Mouse (Mus musculus) hindbrain, embryonic 14.5 days (tissue): ENCODE measurements around the gene AU021092. TPM values are rescaled to one million over a fixed set of nuclear protein-coding genes. Genes with fewer than 3 reads are reported as not detected.

ENCODE experiments used
- ATAC-seq: fragments of 200-750 bp; cut with Nextera tagmentation; 2 replicates; pipeline ENCODE4 v1.8.0; 2017; ENCODE audit warnings: moderate number of reproducible peaks, mild to moderate bottlenecking, moderate TSS enrichment, moderate library complexity; ENCODE audit not compliant: low FRiP score
- DNase-seq: peaks from one replicate; pipeline ENCODE4 v3.0.0-alpha.2; 2015; ENCODE audit warnings: low spot score
- H3K27ac ChIP-seq: fragments of 300-500 bp; sonication (generic); 2 replicates; pipeline ENCODE4 v1.5.1; 2014; ENCODE audit warnings: mild to moderate bottlenecking, moderate library complexity
- H3K27me3 ChIP-seq: fragments of 300-500 bp; sonication (generic); 2 replicates; pipeline ENCODE4 v1.6.1; 2014; ENCODE audit warnings: mild to moderate bottlenecking, low read length, mixed read lengths; ENCODE audit not compliant: control insufficient read depth, insufficient read depth
- H3K36me3 ChIP-seq: fragments of 300-500 bp; sonication (generic); replicated peaks from 2 replicates; pipeline ENCODE4 v1.6.1; 2014; ENCODE audit not compliant: control insufficient read depth, insufficient read depth
- H3K4me1 ChIP-seq: fragments of 300-500 bp; sonication (generic); replicated peaks from 2 replicates; pipeline ENCODE4 v1.6.1; 2014; ENCODE audit warnings: antibody characterized with exemption, low read length, mixed read lengths; ENCODE audit not compliant: control insufficient read depth, insufficient read depth
- H3K4me2 ChIP-seq: fragments of 300-500 bp; sonication (generic); replicated peaks from 2 replicates; pipeline ENCODE4 v1.6.1; 2014; ENCODE audit warnings: mild to moderate bottlenecking, moderate library complexity
- H3K4me3 ChIP-seq: fragments of 300-500 bp; sonication (generic); replicated peaks from 2 replicates; pipeline ENCODE4 v1.5.1; 2014; ENCODE audit warnings: mild to moderate bottlenecking, low read length
- H3K9ac ChIP-seq: fragments of 300-500 bp; sonication (generic); 2 replicates; pipeline ENCODE4 v1.6.1; 2014
- H3K9me3 ChIP-seq: fragments of 300-500 bp; sonication (generic); 2 replicates; pipeline ENCODE4 v1.6.1; 2016; ENCODE audit warnings: low read length; ENCODE audit not compliant: control insufficient read depth
- WGBS: fragments of 180-500 bp; shearing (Covaris S2); extraction: QIAGEN DNeasy Blood & Tissue Kit; methylation state at CpG from one replicate; pipeline ENCODE4 v1.1.7; 2014; 5-methylcytosine and 5-hydroxymethylcytosine counted together
- polyA plus RNA-seq: library from polyadenylated mRNA; unstranded; fragments of >200 nt; fragmentation: Nextera tagmentation; extraction: Ambion mirVana; gene quantifications from 2 replicates; pipeline ENCODE4 v1.2.1, GENCODE M21; 2014

Gene AU021092
- polyA plus RNA-seq, 1 experiment from 2014 or later = 17.2 TPM

- peak overlapping the region; percentile 64 for H3K9ac ChIP-seq
- no peaks in the 10 kb centered on the region for H3K9me3 ChIP-seq
- no peak overlapping the region for H3K27ac ChIP-seq
- H3K4me1 ChIP-seq = 0 out of 2 replicates have a peak, but pooled peaks cover 9% of the 10 kb centered on the region
- no peaks in the 10 kb centered on the region for H3K27me3 ChIP-seq
- ATAC-seq = peak; percentile 64
- DNase-seq = no peak
- H3K36me3 ChIP-seq = peaks cover 13% of the 10 kb centered on the region; the same call in 1 of the 2 replicates
- 1% methylated on average over 36 of the region's 36 CpGs for WGBS
- H3K4me2 ChIP-seq = peak overlapping the region; percentile 82
- peak overlapping the region; percentile 72 for H3K4me3 ChIP-seq
Observed at GRCm38 (mm10) chr16:5203200-5203599, 18.9 kb downstream of the AU021092 start.

- WGBS = 10% methylated on average over 4 of the region's 4 CpGs
- ATAC-seq (no peak), DNase-seq (peak; percentile 69)
- Histone ChIP-seq H3K4me1 (0 out of 2 replicates have a peak, but pooled peaks cover 9% of the 10 kb centered on the region), H3K27me3 (no peaks in the 10 kb centered on the region), H3K36me3 (peaks cover 19% of the 10 kb centered on the region; the same call in 1 of the 2 replicates), H3K9me3 (no peaks in the 10 kb centered on the region), H3K4me3 (peak overlapping the region; percentile 72), H3K4me2 (peak overlapping the region; percentile 82), H3K27ac (no peak overlapping the region), H3K9ac (no peak overlapping the region)
Observed at GRCm38 (mm10) chr16:5202681-5203080, 19.4 kb downstream of the AU021092 start.

- Histone ChIP-seq H3K27me3 (no peaks in the 10 kb centered on the region), H3K4me1 (no peaks in the 10 kb centered on the region), H3K9ac (no peak overlapping the region), H3K4me3 (no peak overlapping the region), H3K4me2 (no peak overlapping the region), H3K36me3 (peaks cover 20% of the 10 kb centered on the region; the same call in 1 of the 2 replicates), H3K27ac (no peak overlapping the region), H3K9me3 (no peaks in the 10 kb centered on the region)
- no peak for ATAC-seq
- DNase-seq = no peak
- WGBS = 34% methylated on average over 6 of the region's 6 CpGs
Observed at GRCm38 (mm10) chr16:5195080-5195479, 27.0 kb downstream of the AU021092 start.

- no peak overlapping the region for H3K9ac ChIP-seq
- no peak overlapping the region for H3K4me2 ChIP-seq
- DNase-seq = no peak
- H3K4me3 ChIP-seq = no peak overlapping the region
- WGBS = 75% methylated on average over 7 of the region's 7 CpGs
- H3K36me3 ChIP-seq = no peaks in the 10 kb centered on the region
- ATAC-seq = no peak
- no peaks in the 10 kb centered on the region for H3K9me3 ChIP-seq
- no peak overlapping the region for H3K27ac ChIP-seq
- H3K4me1 ChIP-seq = no peaks in the 10 kb centered on the region
- H3K27me3 ChIP-seq = no peaks in the 10 kb centered on the region
Observed at GRCm38 (mm10) chr16:5186234-5186633, 35.9 kb downstream of the AU021092 start.

GRCm38 (mm10) chr16:5185691-5186090 is 36.4 kb downstream of the AU021092 start:
- WGBS = 64% methylated on average over 7 of the region's 7 CpGs
- Histone ChIP-seq H3K4me3 (no peak overlapping the region), H3K9me3 (no peaks in the 10 kb centered on the region), H3K36me3 (no peaks in the 10 kb centered on the region), H3K27ac (no peak overlapping the region), H3K27me3 (no peaks in the 10 kb centered on the region), H3K4me2 (no peak overlapping the region), H3K4me1 (no peaks in the 10 kb centered on the region), H3K9ac (no peak overlapping the region)
- DNase-seq (no peak), ATAC-seq (no peak)

GRCm38 (mm10) chr16:5184956-5185355 is 37.1 kb downstream of the AU021092 start:
- Histone ChIP-seq H3K9me3 (no peaks in the 10 kb centered on the region), H3K27me3 (no peaks in the 10 kb centered on the region), H3K9ac (no peak overlapping the region), H3K4me1 (no peaks in the 10 kb centered on the region), H3K36me3 (no peaks in the 10 kb centered on the region), H3K27ac (no peak overlapping the region), H3K4me2 (no peak overlapping the region), H3K4me3 (no peak overlapping the region)
- ATAC-seq (no peak), DNase-seq (no peak)
- WGBS = 82% methylated on average over 5 of the region's 5 CpGs

- Histone ChIP-seq H3K27me3 (no peaks in the 10 kb centered on the region), H3K4me1 (no peaks in the 10 kb centered on the region), H3K9ac (no peak overlapping the region), H3K4me3 (no peak overlapping the region), H3K9me3 (no peaks in the 10 kb centered on the region), H3K36me3 (no peaks in the 10 kb centered on the region), H3K27ac (no peak overlapping the region), H3K4me2 (no peak overlapping the region)
- ATAC-seq = no peak
- 66% methylated on average over 8 of the region's 8 CpGs for WGBS
- no peak for DNase-seq
Observed at GRCm38 (mm10) chr16:5184101-5184500, 38.0 kb downstream of the AU021092 start.

GRCm38 (mm10) chr16:5183310-5183975 is 38.7 kb downstream of the AU021092 start:
- no peaks in the 10 kb centered on the region for H3K27me3 ChIP-seq
- no peaks in the 10 kb centered on the region for H3K4me1 ChIP-seq
- H3K27ac ChIP-seq = no peak overlapping the region
- DNase-seq (no peak), ATAC-seq (no peak)
- no peak overlapping the region for H3K4me3 ChIP-seq
- H3K9ac ChIP-seq = no peak overlapping the region
- no peak overlapping the region for H3K4me2 ChIP-seq
- H3K9me3 ChIP-seq = no peaks in the 10 kb centered on the region
- H3K36me3 ChIP-seq = no peaks in the 10 kb centered on the region
- 80% methylated on average over 18 of the region's 18 CpGs for WGBS

- Histone ChIP-seq H3K4me2 (no peak overlapping the region), H3K9ac (no peak overlapping the region), H3K27ac (no peak overlapping the region), H3K4me1 (no peaks in the 10 kb centered on the region), H3K27me3 (no peaks in the 10 kb centered on the region), H3K4me3 (no peak overlapping the region), H3K36me3 (no peaks in the 10 kb centered on the region), H3K9me3 (no peaks in the 10 kb centered on the region)
- WGBS = 93% methylated on average over 6 of the region's 6 CpGs
- DNase-seq (no peak), ATAC-seq (no peak)
Observed at GRCm38 (mm10) chr16:5172636-5173035, 49.5 kb downstream of the AU021092 start.

GRCm38 (mm10) chr16:5168829-5169228 is 53.3 kb downstream of the AU021092 start:
- no peak for ATAC-seq
- no peak for DNase-seq
- H3K9ac ChIP-seq = no peak overlapping the region
- no peak overlapping the region for H3K4me2 ChIP-seq
- no peaks in the 10 kb centered on the region for H3K9me3 ChIP-seq
- H3K27ac ChIP-seq = no peak overlapping the region
- no peaks in the 10 kb centered on the region for H3K4me1 ChIP-seq
- no peaks in the 10 kb centered on the region for H3K27me3 ChIP-seq
- WGBS = 83% methylated on average over 5 of the region's 5 CpGs
- H3K4me3 ChIP-seq = no peak overlapping the region
- no peaks in the 10 kb centered on the region for H3K36me3 ChIP-seq
